Mouse (Mus musculus) yolk sac, embryonic 10.5 days (tissue): ENCODE data around the gene C2cd2l.

Source experiments
- DNase-seq: peaks from one replicate; pipeline ENCODE4 v3.0.0-alpha.2; 2017; ENCODE audit warnings: low spot score

C2cd2l gene

DNA sequence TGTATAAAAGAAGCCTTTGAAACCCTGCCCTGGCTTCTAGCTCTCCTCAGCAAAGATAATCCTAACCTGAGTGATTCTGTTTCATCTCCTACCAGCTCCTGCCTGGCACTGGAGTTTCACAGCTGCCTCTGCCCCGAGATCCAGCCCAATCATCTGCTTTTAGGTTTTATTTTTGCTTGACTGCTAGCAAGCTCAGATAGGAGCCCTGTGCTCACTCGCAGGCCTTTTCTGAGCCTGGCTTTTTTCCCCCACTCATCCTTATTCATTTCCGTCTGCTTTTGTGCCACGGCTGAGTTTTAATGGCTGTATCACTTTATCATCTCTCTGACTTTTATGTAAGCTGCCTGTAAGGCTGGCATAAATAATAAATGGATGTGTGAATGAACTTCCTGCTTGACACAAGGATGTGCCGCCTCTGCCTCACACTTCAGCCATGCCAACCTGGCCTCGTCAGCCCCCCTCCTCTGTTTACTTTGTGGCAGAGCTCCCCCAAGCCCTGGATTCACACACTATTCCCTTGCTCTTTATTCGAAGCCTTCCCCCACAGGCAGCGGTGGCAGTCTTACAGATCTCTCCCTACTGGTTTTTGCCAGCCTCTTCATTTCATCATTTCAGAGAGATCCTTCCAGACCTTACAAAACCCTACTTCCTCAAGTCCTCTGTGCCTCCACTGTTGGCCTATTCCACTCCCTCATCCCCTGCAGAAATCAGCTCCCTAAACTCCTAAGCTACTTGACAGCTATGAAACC is 53.4 kb downstream of the C2cd2l start:
- DNase-seq, result no peak

DNA sequence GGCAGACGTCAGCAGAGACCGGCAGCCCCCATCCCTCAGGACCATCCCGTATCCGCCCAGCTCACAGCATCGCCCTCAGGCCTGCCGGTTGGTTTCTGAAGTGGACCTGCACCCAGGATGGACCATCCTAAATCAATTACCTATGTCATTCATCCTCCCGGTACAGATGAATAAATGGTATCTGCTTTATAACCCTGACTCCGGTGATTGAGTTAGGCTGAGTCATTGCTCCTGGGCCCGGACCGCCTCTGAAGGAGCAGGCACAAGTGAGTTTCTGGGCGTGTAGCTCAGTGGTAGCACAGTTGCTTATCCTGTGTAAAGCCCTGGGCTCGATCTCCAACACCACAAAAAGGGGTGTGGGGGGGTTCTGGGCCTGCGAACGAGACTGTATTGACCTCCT is 58.7 kb downstream of the C2cd2l start:
- no peak for DNase-seq
